Mouse (Mus musculus): ENCODE results near the gene Trim38.

DNA sequence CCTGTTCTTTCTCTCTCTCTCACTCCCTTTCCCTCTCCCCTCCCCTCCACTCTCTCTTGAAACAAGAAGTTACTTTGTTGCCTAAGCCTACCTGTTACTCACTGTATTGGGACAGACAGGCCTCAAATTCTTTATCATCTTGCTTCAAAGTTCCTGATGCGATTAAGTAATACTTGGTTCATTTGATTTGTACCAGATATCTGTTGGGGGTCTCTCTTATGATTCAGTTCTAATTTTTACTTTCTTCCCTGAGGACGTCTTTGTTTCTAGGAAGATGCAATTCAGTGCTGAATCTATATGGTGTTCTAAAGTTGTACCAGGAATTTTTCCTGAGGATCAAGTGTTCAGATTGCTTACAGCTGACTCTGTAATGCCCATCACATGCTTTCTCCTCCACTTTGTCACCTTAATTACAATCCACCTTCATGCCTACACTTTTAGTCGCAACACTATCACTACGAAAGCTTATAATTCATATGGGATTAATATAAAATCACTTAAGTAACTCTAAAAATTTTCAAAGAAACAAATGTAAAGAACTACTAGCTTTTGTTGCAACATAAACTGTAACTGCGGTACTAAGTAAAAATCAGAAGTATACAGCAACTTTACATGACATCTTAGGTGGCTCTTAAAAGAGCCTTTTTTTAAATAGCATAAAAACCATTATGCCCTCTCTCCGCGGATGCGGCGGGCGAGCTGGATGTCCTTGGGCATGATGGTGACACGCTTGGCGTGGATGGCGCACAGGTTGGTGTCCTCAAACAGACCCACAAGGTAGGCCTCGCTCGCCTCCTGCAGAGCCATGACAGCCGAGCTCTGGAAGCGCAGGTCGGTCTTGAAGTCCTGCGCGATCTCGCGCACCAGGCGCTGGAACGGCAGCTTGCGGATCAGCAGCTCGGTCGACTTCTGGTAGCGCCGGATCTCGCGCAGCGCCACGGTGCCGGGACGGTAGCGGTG lies 25.0 kb upstream of the Trim38 start:
- no peak for TF ChIP-seq GATA1 (IDR thresholded peaks at IDR 0.05; ENCODE audit: borderline replicate concordance, low read length)
- no peak for TF ChIP-seq FLI1 (IDR thresholded peaks at IDR 0.05; ENCODE audit: low read length)

All from megakaryocyte, embryonic 14.5 days (primary cell).